Mouse (Mus musculus) gastrocnemius, postnatal 10 days (tissue): ENCODE data around the gene Flot1. TPM values are rescaled to one million over a fixed set of nuclear protein-coding genes. Genes with fewer than 3 reads are reported as not detected.

Experiments
- DNase-seq: peaks from one replicate; pipeline ENCODE4 v3.0.0; 2021; ENCODE audit warnings: mixed read lengths
- microRNA-seq, 2 experiments: library from miRNA; unstranded; fragments of <30 nt; microRNA quantifications; one replicate each; pipeline ENCODE4 v1.2.0; 2021
- total RNA-seq, 2 experiments: library from RNA; stranded (reverse); gene quantifications; 2 replicates each; pipeline ENCODE4 v1.2.3; 2021

Flot1 gene
- total RNA-seq, 2 experiments from 2014 or later: 38.8 to 41.3 TPM

DNA sequence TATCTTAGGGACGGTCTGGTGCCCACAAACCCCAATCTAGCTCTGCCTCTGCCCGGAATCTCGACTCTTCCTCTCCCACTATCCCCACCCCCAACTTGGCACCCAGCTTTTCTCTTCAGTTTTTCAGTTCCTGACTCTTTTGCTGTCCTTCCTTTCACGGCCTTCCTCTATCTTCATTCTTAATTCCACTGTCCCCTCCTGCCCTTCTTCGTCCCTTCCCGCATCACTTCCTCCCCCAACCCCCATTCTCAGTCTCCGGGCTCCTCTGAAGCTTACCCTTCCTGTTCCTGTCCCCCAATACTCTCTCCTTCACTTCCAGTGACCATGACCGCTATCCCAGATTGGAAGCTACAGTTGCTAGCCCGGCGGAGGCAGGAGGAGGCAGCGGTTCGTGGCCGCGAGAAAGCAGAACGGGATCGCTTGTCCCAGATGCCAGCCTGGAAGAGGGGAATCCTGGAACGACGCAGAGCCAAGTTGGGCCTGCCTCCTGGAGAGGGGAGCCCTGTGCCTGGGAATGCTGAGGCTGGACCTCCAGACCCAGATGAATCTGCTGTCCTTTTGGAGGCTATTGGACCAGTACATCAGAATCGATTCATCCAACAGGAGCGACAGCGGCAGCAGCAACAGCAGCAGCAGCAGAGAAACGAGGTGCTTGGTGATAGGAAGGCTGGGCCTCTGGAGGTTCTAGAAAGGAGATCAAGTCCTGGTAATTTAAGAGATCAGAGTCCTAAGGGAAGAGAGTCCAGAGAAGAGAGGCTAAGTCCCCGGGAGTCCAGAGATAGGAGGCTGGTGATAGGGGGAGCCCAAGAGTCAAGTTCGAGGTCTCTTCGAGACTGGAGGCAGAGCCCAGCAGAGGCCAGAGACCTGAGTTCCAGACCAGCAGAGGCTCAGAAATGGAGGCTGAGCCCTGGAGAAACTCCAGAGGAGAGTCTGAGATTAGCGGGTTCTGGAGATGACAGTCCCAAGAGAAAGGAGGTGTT is 44.2 kb downstream of the Flot1 start:
- peak; percentile 32 for DNase-seq

DNA sequence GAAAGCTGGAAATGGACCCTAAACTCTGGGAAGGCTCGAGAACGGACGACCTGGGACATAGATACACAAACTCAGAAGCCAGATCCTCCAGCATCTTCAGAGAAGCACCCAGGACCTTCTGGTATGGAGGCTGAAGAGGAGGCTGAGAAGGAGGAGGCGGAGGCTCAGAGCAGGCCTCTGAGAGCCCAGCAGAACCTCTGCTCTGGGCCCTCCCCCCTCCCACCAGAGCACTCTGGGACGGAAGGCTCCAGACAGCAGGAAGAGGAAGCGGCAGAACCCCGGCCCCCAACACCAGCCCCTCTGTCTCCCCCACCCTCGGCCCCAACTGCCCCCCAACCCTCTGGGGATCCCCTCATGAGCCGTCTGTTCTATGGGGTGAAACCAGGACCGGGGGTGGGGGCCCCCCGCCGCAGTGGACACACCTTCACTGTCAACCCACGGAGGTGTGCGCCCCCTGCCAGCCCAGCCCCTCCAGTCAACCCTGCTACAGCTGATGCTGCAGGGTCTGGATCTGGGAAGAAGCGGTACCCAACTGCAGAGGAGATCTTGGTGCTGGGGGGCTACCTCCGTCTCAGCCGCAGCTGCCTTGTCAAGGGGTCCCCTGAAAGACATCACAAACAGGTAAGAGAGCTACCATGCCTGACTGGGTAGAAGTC is 45.3 kb downstream of the Flot1 start:
- DNase-seq: no peak

DNA sequence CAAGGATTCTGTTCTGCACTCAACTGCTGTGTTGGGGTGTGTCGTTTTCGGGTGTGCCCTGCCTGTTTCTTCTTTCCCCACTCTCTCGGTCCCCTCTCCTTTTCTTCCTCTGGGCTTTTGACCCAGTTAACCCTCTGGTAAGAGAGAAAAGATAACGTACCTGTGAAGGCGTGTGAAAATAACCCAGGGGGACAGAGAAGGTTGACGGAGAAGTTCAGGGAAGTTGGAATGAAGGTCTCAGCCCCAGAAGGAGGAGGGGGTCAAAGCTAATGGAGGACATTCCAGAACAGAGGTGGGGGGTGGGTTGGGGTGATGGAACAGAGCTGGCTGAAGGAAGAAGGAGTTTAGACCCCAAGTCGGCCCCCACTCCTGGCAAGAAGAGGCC is 45.9 kb downstream of the Flot1 start:
- no peak for DNase-seq

DNA sequence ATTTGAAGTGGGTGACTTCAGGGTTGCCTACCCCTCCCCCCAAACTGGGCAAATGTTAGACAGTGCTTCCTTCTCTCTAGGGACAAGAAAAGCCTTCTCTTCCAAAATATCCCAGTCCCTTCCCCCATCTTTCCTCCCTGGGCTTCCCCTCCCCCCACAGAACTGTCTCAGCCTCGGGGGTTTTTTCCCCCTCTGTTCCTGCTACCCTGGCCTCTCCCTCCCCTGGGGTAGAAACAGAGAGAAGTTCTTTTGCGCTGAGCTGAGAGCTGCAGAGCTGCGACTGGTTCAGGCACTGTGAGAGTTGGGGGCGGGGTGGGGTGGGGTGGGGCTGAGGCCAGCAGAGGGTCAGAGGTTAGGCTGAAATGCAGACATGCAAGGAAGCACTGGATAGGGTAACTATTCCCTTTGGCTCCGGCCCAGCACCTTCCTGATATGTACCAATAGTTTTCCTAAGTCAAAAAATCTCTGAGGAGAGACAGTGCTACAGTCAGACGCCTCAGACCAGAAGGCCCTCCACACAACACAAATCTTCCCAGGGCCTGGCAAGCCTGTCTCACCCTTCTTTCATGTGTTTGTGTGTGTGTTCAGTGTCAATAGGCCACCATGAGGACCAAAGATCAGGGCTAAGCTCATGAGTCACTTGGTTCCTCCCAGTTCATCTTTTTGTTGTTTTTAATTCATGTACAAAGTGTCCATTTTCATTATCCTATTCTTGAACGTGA is 46.5 kb downstream of the Flot1 start:
- peak; percentile 41 for DNase-seq

DNA sequence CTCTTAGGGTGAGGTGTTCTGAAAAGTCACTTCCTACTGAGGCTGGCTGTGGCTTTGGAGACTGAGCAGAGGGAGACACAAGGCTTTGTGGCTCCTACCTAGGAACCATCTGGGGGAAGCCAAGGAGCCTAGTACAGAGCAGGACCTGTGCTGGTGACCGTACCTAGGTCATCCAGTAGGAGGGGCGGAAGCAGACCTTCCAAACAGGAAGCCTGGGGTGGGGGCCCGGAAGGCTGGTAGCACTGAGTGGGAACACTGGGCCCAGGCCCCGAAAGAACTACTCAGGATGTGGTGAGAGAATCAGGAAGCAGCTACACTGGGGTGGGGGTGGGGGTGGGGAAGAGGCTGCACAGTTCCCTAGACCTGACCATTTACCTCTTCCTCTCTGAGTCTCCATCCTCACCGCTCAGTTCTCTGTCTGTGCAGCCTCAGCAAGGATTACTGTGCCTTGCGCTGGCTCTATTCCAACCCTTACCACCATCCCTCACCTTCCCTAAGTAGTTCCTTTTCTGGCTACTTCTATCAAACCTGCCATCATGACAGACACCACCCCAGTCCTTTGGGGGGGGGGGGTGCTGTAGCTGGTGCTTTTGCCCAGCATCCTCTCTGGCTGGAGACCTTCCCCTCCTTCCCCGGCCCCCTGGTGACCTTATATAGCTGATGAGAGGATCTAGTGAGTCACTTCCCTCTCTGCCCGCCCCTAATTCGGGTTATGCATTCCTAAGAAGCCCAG is 47.3 kb downstream of the Flot1 start:
- DNase-seq: peak; percentile 43

DNA sequence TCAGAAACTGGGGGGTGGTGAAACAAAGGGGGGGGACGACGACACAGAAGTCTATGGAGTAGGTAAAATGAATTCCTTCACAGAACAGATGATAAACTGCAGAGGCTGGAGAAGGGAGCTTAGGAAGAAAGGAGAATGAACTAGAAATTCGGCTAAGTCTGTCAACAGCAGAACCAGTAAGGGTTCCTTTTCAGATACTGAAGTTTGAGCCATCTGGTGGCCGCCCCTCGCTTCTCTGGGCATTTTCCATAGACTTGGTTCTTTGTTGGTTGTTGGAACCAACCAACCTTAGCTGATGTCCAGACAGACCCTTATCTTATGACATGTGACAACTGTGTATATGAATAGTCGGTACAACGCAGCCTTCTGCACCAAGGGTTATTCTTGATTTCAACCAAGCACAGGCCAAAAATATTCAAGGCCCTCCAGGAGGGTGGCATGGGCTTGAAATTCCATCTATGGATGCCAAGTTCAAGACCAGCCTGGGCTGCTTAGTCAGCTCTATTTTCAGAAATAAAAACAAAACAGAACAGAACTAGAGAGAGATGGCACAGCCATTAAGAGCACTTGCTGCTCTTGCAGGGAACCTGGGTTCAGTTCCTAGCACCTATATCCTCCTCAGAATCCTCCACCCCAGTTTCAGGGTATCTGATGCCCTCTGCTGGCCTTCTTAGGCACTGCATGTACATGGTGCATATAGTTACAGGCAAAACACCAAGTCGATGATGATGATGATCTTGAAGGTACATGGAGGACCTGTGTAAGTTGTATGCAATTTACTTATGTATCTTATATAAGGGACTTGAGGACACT is 48.1 kb downstream of the Flot1 start:
- peak; percentile 44 for DNase-seq

DNA sequence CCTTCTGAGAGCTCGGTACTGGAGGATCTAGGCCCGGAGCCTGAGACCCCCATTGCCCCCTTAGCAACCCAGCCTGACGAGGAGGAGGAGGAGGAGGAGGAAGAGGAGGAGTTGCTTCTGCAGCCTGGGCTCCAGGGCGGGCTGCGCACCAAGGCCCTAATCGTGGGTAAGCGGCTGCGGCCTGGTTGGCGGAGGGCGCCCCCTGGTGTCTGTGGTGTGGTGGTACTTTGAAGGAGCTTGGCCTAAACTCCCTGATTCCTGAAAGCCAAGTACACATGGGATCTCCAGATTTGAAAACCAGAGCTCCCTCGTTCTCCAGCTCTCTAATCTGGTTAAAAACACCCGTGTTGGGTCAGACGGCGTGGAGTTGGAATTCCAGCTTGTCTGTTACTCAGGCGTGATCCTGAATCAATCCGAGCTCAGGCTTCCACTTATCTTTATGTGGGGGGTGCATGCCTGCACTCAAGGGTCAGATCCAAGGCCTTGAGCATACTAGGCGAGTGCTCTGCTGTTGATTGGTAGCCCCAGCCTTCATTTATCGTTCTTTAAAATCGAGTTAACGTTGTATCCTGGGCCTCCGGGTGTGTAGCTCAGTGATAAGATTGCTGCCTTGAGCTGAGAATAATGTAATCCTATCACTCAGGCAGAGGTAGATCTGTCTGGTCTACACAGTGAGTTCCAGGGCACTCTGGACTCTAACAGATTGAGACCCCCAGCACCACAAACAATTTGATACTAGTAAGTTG is 50.9 kb downstream of the Flot1 start:
- peak; percentile 94 for DNase-seq

DNA sequence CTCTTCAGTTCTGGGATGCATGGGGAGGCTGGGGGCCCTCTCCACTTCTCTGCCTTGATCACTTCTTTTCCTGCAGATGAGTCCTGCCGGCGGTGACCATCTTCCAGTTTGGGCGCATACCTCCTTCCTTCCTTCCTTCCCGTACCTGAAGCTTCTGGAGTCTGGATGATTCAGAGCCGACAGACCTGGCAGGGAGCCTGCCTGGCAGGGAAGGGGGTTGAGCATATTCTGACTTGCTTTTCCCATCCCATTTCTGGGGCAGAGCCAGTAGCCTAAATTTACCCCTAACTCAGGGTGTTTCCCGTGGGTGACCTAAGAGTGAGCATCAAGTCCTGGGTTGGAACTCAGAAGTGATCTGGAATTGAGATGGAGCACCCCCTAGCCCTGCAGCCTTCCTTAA is 51.7 kb downstream of the Flot1 start:
- no peak for DNase-seq

DNA sequence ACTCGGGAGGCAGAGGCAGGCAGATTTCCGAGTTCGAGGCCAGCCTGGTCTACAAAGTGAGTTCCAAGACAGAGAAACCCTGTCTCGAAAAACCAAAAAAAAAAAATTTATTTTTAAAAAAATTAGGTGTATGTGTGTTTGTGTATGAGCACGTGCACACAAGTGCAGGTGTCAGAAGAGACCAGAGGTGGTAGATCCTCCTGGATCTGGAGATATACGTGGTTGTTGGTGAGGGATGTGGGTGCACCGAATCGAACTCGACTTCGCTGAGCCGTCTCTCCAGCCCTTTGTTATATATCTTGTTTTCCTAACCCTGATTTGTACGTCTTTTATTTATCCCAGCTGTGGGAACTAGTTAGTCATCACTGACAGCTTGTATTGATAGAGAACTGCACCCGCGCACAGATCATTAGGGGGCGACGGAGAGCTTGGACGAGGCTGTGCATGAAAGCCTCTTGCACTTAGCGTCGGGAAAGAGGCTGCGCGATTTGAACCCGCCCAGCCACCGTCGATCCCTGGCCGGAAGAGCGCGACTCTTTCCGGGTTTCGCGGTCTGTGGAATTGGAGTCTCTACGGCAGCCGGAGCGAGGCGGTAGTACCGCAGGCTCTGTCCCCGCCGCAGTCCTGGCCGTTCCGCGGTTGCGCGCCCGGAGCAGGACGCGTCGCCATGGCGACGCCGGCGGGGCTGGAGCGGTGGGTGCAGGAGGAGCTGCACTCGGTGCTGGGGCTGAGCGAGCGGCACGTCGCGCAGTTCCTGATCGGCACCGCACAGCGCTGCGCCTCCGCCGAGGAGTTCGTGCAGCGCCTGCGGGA is 56.4 kb downstream of the Flot1 start, which contains the start of gene Dhx16:
Dhx16 (plus strand) TSS at position 575 of the 813 bp plus-strand sequence.
- DNase-seq: peak; percentile 93

Small RNA genes lying within 50 kb of the gene (microRNA-seq; reads per million reads assigned to microRNA genes)
- 0 to 0.25 reads per million in 2 experiments for gene Gm28033

Other genes starting within 250 kb of the Flot1 start
- gene Sfta2, start 221.7 kb upstream of the Flot1 start, total RNA-seq: not detected
- not detected for gene Gm9573, start 196.6 kb upstream of the Flot1 start, total RNA-seq
- not detected for gene Mucl3, start 179.5 kb upstream of the Flot1 start, total RNA-seq
- 10 to 100 TPM; 17.0 to 24.0 TPM for gene Vars2, start 155.6 kb upstream of the Flot1 start, total RNA-seq
- 10 to 100 TPM; 18.2 to 20.5 TPM for gene Gtf2h4, start 149.5 kb upstream of the Flot1 start, total RNA-seq
- 10 to 100 TPM; 35.2 to 42.8 TPM for gene Ddr1, start 118.6 kb upstream of the Flot1 start, total RNA-seq
- 1 to 10 TPM; 4.5 to 5.8 TPM for gene Ier3, start 1.5 kb upstream of the Flot1 start, total RNA-seq
- gene Tubb5, start 15.1 kb downstream of the Flot1 start, total RNA-seq: 100 to 1,000 TPM; 205 to 251 TPM
- gene Mdc1, start 18.3 kb downstream of the Flot1 start, total RNA-seq: 10 to 100 TPM; 10.1 to 14.6 TPM
- gene Nrm, start 38.1 kb downstream of the Flot1 start, total RNA-seq: 1 to 10 TPM; 7.8 to 9.7 TPM
- 10 to 100 TPM; 14.7 to 21.9 TPM for gene Ppp1r18, start 42.4 kb downstream of the Flot1 start, total RNA-seq
- gene Dhx16, start 56.6 kb downstream of the Flot1 start, total RNA-seq: 10 to 100 TPM; 12.6 to 16.8 TPM
- 10 to 100 TPM; 49.6 to 56.2 TPM for gene 2310061I04Rik, start 74.2 kb downstream of the Flot1 start, total RNA-seq
- 1 to 10 TPM; 6.4 to 9.8 TPM for gene Atat1, start 86.8 kb downstream of the Flot1 start, total RNA-seq
- gene Mrps18b, start 93.2 kb downstream of the Flot1 start, total RNA-seq: 10 to 100 TPM; 44.8 to 54.4 TPM
- 10 to 100 TPM; 31.4 to 47.1 TPM for gene Ppp1r10, start 93.2 kb downstream of the Flot1 start, total RNA-seq
- gene Abcf1, start 146.5 kb downstream of the Flot1 start, total RNA-seq: 10 to 100 TPM; 65.7 to 71.6 TPM
- gene Gnl1, start 156.6 kb downstream of the Flot1 start, total RNA-seq: 10 to 100 TPM; 21.7 to 28.5 TPM
- gene Prr3, start 157.0 kb downstream of the Flot1 start, total RNA-seq: 1 to 10 TPM; 5.1 to 9.3 TPM
- gene H2-T24, start 197.3 kb downstream of the Flot1 start, total RNA-seq: under 1 TPM; 0.45 to 0.84 TPM
- 1 to 10 TPM; 5.2 to 6.7 TPM for gene H2-T23, start 209.6 kb downstream of the Flot1 start, total RNA-seq
- 1 to 10 TPM; 8.1 to 8.8 TPM for gene H2-T22, start 219.5 kb downstream of the Flot1 start, total RNA-seq
- under 1 TPM in 1 of 2 experiments, not detected in 1; 0.16 TPM for gene Gm6034, start 219.7 kb downstream of the Flot1 start, total RNA-seq
- gene Gm11127, start 235.1 kb downstream of the Flot1 start, total RNA-seq: 1 to 10 TPM; 1.6 to 2.0 TPM